In the genomic region with DNA sequence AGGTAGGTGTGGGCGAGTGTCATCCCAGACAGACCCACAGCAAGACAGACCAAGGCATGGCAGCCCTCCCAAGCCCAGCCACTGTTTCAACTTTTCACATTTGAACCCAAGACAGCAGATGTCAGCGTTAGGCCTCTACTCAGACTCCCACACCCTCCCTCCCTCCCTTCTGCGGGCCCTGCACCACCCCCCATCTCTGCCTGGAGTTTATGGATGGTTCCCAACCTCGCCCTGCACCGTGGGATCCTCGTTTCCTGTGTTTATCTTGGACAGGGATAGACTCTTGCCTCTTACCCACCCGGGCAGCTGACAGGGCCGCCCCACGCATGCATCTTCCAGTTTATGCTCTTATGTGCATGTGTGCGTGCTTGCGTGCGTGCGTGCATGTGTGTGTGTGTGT, we compare ENCODE assay signal across 9 mouse cellular contexts.
A peak's percentile ranks its signal among the peaks of the same experiment; 100 is the strongest.
DNase-seq lines count a peak whose midpoint lies in the region; ATAC-seq lines count a peak whose summit lies in the region.
"Had no signal": no experiment of that assay in that cellular context is flagged by ENCODE, and none has a peak within 500 bp of the region (broad histone marks: within the 10 kb centered on the region; RNA-seq: fewer than 3 reads in every experiment).

No protein-coding gene starts in this region.

- ATAC-seq in heart, embryonic 12.5 days (ENCODE audit: insufficient number of reproducible peaks, low FRiP score): peak; percentile 69; the same call in 1 of the 2 replicates
- ATAC-seq in CD4-positive, CD25-positive, alpha-beta regulatory T cell, adult 4 months: no peak

- no peaks in the 10 kb centered on the region for H3K9me3 ChIP-seq in heart, embryonic 12.5 days (replicated peaks)
- H3K9me3 ChIP-seq: midbrain, embryonic 12.5 days had no signal

- DNase-seq in heart, postnatal 25 days (ENCODE audit: low spot score): no peak
- DNase-seq in adipocyte (ENCODE audit: low spot score): peak; percentile 9
- peak; percentile 26 for DNase-seq in heart, postnatal 4 days
- DNase-seq in lung, postnatal 10 days: peak; percentile 79
- DNase-seq in cerebellum, postnatal 14 days: no peak
- DNase-seq in left cerebral cortex, adult 18-20 months (ENCODE audit: low spot score in 2 of 2): no peak

- H3K4me2 ChIP-seq in heart, embryonic 12.5 days: no peak overlapping the region
- H3K4me2 ChIP-seq: midbrain, embryonic 12.5 days had no signal

- 49% methylated on average over 13 of the region's 13 CpGs for WGBS in heart, embryonic 12.5 days

- no peak overlapping the region for H3K9ac ChIP-seq in heart, embryonic 12.5 days
- H3K9ac ChIP-seq: midbrain, embryonic 12.5 days had no signal

- intact Hi-C loops in heart, postnatal 25 days (cut with DNase I): no loop called here

- peaks cover 19% of the 10 kb centered on the region; the same call in 1 of the 2 replicates for H3K4me1 ChIP-seq in heart, embryonic 12.5 days (replicated peaks)

- H3K36me3 ChIP-seq in heart, embryonic 12.5 days: no peaks in the 10 kb centered on the region
- H3K36me3 ChIP-seq: midbrain, embryonic 12.5 days had no signal

- peaks cover 28% of the 10 kb centered on the region for H3K27me3 ChIP-seq in heart, embryonic 12.5 days (replicated peaks)
- H3K27me3 ChIP-seq: midbrain, embryonic 12.5 days had no signal

- no peak overlapping the region for H3K27ac ChIP-seq in heart, embryonic 12.5 days (ENCODE audit: poor library complexity, severe bottlenecking)
- H3K27ac ChIP-seq: midbrain, embryonic 12.5 days had no signal

- H3K4me3 ChIP-seq in heart, embryonic 12.5 days: no peak overlapping the region
- H3K4me3 ChIP-seq: midbrain, embryonic 12.5 days had no signal

Comparison
In these comparisons a context has a peak if more than half of its experiments do, and no peak if none do; other contexts are left out.
1. DNase-seq: peak in adipocyte (single experiment), heart, postnatal 4 days (single experiment) and lung, postnatal 10 days (single experiment); none in heart, postnatal 25 days (single experiment), cerebellum, postnatal 14 days (0 of 2) and left cerebral cortex, adult 18-20 months (0 of 2).